Mouse (Mus musculus) kidney, postnatal 0 days (tissue): Measurements from ENCODE around the gene Dtd1. TPM values are rescaled to one million over a fixed set of nuclear protein-coding genes. Genes with fewer than 3 reads are reported as not detected.

ENCODE experiments used
- ATAC-seq: fragments of 200-750 bp; cut with Nextera tagmentation; replicated peaks from 2 replicates; pipeline ENCODE4 v1.8.0; 2017; ENCODE audit warnings: low read depth, moderate number of reproducible peaks, moderate TSS enrichment, moderate library complexity; ENCODE audit not compliant: low FRiP score
- DNase-seq: peaks from one replicate; pipeline ENCODE4 v3.0.0-alpha.2; 2016; ENCODE audit warnings: low spot score
- H3K27ac ChIP-seq: fragments of 300-500 bp; sonication (generic); 2 replicates; pipeline ENCODE4 v1.5.1; 2014; ENCODE audit warnings: mild to moderate bottlenecking
- H3K27me3 ChIP-seq: fragments of 300-500 bp; sonication (generic); 2 replicates; pipeline ENCODE4 v1.6.1; 2014; ENCODE audit warnings: low read length, mixed read lengths; ENCODE audit not compliant: insufficient read depth
- H3K36me3 ChIP-seq: fragments of 300-500 bp; sonication (generic); 2 replicates; pipeline ENCODE4 v1.6.1; 2014; ENCODE audit warnings: low read length, mixed read lengths; ENCODE audit not compliant: insufficient read depth
- H3K4me1 ChIP-seq: fragments of 300-500 bp; sonication (generic); replicated peaks from 2 replicates; pipeline ENCODE4 v1.6.1; 2014; ENCODE audit warnings: antibody characterized with exemption, low read length, mixed read lengths; ENCODE audit not compliant: insufficient read depth
- H3K4me2 ChIP-seq: fragments of 300-500 bp; sonication (generic); 2 replicates; pipeline ENCODE4 v1.6.1; 2014; ENCODE audit warnings: mild to moderate bottlenecking, low read length, moderate library complexity, mixed read lengths
- H3K4me3 ChIP-seq: fragments of 300-500 bp; sonication (generic); replicated peaks from 2 replicates; pipeline ENCODE4 v1.5.1; 2014; ENCODE audit warnings: low read depth, low read length
- H3K9ac ChIP-seq: fragments of 300-500 bp; sonication (generic); 2 replicates; pipeline ENCODE4 v1.6.1; 2014; ENCODE audit warnings: low read depth, low read length
- H3K9me3 ChIP-seq: fragments of 300-500 bp; sonication (generic); replicated peaks from 2 replicates; pipeline ENCODE4 v1.6.1; 2016; ENCODE audit warnings: low read length, inconsistent platforms, mixed read lengths
- CTCF ChIP-seq: IDR thresholded peaks from 2 replicates; pipeline ENCODE4 v1.5.1; 2016; ENCODE audit warnings: antibody characterized with exemption, low read depth, mild to moderate bottlenecking, moderate library complexity
- WGBS: fragments of 180-500 bp; shearing (Covaris S2); extraction: QIAGEN DNeasy Blood & Tissue Kit; methylation state at CpG from one replicate; pipeline ENCODE4 v1.1.7; 2014; 5-methylcytosine and 5-hydroxymethylcytosine counted together
- polyA plus RNA-seq: library from polyadenylated mRNA; unstranded; fragments of >200 nt; fragmentation: Nextera tagmentation; extraction: Ambion mirVana; gene quantifications from 2 replicates; pipeline ENCODE4 v1.2.1, GENCODE M21; 2015

The Dtd1 gene
- polyA plus RNA-seq, 1 experiment from 2014 or later: 59.9 TPM

GRCm38 (mm10) chr2:144652841-144653240 lies 53.1 kb downstream of the Dtd1 start:
- H3K4me1 ChIP-seq: no peaks in the 10 kb centered on the region
- no peaks in the 10 kb centered on the region for H3K36me3 ChIP-seq
- WGBS: 94% methylated on average over 4 of the region's 4 CpGs
- H3K4me2 ChIP-seq: no peak overlapping the region
- H3K9ac ChIP-seq: no peak overlapping the region
- no peak for TF ChIP-seq CTCF
- H3K4me3 ChIP-seq: no peak overlapping the region
- no peaks in the 10 kb centered on the region for H3K27me3 ChIP-seq
- no peaks in the 10 kb centered on the region for H3K9me3 ChIP-seq
- no peak overlapping the region for H3K27ac ChIP-seq
- ATAC-seq (no peak), DNase-seq (no peak)

DNA sequence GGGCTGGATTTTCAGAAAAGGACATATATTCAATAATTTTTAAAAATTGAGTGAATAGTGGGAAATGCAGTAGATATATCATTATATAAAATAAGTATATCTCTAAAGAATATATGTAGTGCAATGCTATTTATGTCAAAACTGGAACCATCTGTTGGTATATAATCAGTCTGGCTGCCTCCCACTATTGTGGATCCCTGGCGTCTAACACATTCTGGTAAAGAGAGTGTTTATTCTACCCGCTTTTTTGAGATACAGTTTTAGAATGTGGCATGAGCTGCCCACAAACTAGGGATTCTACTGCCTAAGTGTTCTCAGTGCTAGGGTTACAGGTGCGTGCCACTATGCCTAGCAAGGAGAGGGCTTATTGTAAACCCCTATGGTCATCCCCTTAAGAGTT lies 55.6 kb downstream of the Dtd1 start:
- Histone ChIP-seq H3K4me1 (no peaks in the 10 kb centered on the region), H3K27ac (no peak overlapping the region), H3K36me3 (no peaks in the 10 kb centered on the region), H3K4me3 (no peak overlapping the region), H3K27me3 (no peaks in the 10 kb centered on the region), H3K9ac (no peak overlapping the region), H3K9me3 (no peaks in the 10 kb centered on the region), H3K4me2 (no peak overlapping the region)
- WGBS: 90% methylated on average over 3 of the region's 3 CpGs
- TF ChIP-seq CTCF: no peak
- no peak for ATAC-seq
- no peak for DNase-seq

DNA sequence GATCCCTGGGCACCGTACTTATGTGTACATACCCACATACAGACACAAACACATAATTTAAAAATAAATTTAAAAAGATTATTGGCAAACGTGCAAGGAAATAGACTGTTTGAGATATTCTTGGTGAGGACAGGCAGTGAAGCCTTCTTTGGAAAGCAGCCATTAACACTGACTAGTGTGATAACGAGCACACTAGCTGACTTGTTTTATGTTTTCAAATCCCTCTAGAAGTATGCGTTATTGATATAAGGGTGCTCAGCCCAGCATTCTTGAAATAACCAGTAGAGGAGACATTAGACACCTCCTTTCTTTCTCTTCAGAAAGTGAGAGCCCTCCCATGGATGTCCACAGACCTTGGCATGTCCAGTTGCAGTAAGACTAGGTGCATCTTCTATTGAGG lies 68.8 kb downstream of the Dtd1 start:
- no peak overlapping the region for H3K27ac ChIP-seq
- no peaks in the 10 kb centered on the region for H3K36me3 ChIP-seq
- no peak for DNase-seq
- no peak overlapping the region for H3K4me3 ChIP-seq
- no peak overlapping the region for H3K4me2 ChIP-seq
- ATAC-seq: no peak
- no peaks in the 10 kb centered on the region for H3K9me3 ChIP-seq
- WGBS: 79% methylated on average over 4 of the region's 4 CpGs
- TF ChIP-seq CTCF: no peak
- H3K27me3 ChIP-seq: no peaks in the 10 kb centered on the region
- H3K4me1 ChIP-seq: no peaks in the 10 kb centered on the region
- no peak overlapping the region for H3K9ac ChIP-seq

DNA sequence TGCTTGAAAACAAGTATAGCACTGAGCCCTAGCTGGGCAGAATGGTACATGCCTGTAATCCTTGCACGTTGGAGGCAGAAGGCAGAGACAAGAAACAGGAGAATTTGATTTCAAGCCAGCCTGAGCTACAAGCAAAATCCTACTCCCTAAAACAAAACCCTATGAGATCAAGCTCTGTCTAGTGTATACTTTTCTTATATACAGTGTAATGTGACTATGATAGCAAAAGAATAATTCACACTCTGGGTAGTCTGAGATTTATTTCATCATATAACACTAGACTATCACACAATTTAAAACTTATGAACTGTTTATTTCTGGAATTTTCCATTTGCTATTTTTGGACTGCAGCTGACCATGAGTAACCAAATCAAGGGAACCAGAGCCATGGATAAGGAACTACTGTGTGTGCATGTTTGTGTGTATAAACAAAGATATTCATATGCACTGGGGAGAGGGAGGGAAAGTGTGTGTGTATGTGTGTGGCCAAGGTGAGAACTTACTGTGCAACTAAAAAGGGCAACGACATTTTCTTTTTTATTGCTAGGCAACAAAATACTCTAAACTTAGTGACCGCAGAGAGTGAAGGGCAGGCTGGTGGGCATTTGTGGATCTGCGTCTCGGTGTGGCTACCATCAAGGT lies 70.7 kb downstream of the Dtd1 start:
- TF ChIP-seq CTCF: no peak
- H3K27ac ChIP-seq: no peak overlapping the region
- 90% methylated on average over 5 of the region's 5 CpGs for WGBS
- no peak overlapping the region for H3K4me2 ChIP-seq
- no peak for ATAC-seq
- H3K9me3 ChIP-seq: no peaks in the 10 kb centered on the region
- H3K36me3 ChIP-seq: no peaks in the 10 kb centered on the region
- no peak overlapping the region for H3K9ac ChIP-seq
- H3K4me3 ChIP-seq: no peak overlapping the region
- DNase-seq: no peak
- H3K27me3 ChIP-seq: no peaks in the 10 kb centered on the region
- H3K4me1 ChIP-seq: no peaks in the 10 kb centered on the region

GRCm38 (mm10) chr2:144672397-144672796 lies 72.7 kb downstream of the Dtd1 start:
- ATAC-seq (no peak), DNase-seq (no peak)
- Histone ChIP-seq H3K4me1 (no peaks in the 10 kb centered on the region; the same call in 1 of the 2 replicates), H3K27me3 (no peaks in the 10 kb centered on the region), H3K27ac (no peak overlapping the region), H3K4me3 (no peak overlapping the region), H3K36me3 (no peaks in the 10 kb centered on the region), H3K4me2 (no peak overlapping the region), H3K9me3 (no peaks in the 10 kb centered on the region), H3K9ac (no peak overlapping the region)
- WGBS: 83% methylated on average over 5 of the region's 5 CpGs
- no peak for TF ChIP-seq CTCF

DNA sequence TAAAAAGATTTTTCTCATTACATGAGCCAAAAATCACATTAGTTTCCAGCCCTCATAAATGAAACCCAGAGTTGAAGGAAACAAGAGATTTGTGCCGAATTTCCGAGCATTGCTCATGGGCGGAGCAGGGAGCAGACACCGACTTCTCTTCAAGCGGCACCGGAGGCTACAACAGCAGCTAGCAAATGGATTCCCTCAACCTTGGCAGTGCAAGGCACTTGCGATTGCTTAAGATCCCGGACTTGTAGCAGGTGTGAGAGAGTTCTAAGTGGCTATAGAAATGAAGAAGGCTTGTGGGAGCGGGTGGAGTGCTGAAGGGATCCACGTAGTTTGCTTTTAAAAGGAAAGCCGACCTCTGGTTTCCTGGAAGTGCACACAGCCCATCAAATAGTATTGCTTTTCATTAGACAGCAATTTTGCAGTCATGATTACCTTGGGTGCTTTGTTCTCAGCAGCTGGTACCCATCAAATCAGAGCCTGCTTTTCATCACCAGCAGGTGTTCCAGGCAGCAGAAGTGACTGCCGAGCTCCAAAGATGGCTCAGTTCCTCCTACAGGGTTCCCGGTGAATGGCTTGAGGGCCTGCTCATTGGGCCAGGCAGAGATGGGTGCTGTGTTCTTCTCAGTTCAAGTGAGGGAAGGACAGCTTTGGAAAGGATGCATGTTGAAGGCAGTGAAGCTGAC lies 77.0 kb downstream of the Dtd1 start:
- Histone ChIP-seq H3K27ac (no peak overlapping the region), H3K4me2 (peak overlapping the region; percentile 13), H3K27me3 (no peaks in the 10 kb centered on the region), H3K4me1 (peaks cover 4% of the 10 kb centered on the region; the same call in 1 of the 2 replicates), H3K9ac (no peak overlapping the region), H3K36me3 (no peaks in the 10 kb centered on the region), H3K9me3 (no peaks in the 10 kb centered on the region), H3K4me3 (no peak overlapping the region)
- ATAC-seq (peak; percentile 40; the same call in 1 of the 2 replicates), DNase-seq (peak; percentile 51)
- TF ChIP-seq CTCF: no peak
- 34% methylated on average over 13 of the region's 13 CpGs for WGBS
